Mouse (Mus musculus) 3T3-L1 (cell line): ENCODE data around the gene Gstm3.
A peak's percentile ranks its signal among the peaks of the same experiment; 100 is the strongest.

Experiments
- DNase-seq: peaks from one replicate; pipeline ENCODE4 v3.0.0-alpha.2; 2015; ENCODE audit warnings: low read depth, low spot score

The Gstm3 gene

DNA sequence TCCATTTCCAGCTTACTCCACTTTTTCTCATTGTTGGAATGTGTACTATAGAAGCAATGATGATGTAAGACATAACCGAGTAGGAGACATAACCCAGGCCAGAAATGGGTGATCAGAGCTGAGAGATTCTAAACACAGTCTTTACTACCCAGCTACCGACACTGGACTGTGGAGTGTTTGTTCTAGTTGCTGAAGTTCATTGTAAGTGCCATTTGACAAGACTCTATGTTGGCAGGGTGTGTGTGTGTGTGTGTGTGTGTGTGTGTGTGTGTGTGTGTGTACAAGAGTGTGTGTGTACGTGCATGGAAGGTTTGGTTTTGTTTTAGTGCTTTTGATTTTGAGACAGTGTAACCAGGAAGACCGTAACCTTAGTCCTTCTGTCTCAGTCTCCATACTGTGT lies 39.4 kb downstream of the Gstm3 start:
- no peak for DNase-seq

- DNase-seq, result peak; percentile 37
These were observed 39.8 kb downstream of the Gstm3 start for GRCm38 (mm10) chr3:107929243-107929642.

GRCm38 (mm10) chr3:107928691-107929090 lies 40.4 kb downstream of the Gstm3 start:
- no peak for DNase-seq

DNA sequence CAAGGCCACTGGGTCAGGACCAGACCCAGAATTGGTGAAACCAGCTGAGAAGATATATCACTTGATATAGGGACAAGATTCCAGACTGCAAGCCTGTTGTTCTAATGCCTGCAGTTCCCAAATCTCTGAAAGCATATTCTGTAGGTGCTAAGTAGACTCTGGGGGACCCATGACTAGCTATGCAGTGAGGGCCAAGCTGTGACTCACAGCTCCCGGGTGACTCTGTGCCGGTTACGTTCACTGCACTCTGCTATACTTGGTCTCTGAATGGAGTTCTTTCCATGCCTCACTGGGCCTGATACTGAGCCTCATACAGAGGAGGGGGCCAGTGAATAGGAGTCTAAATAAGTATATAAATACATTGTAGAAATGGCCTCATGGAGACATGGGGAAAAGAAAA lies 41.2 kb downstream of the Gstm3 start:
- DNase-seq, result peak; percentile 53

- no peak for DNase-seq
These were observed 43.7 kb downstream of the Gstm3 start for GRCm38 (mm10) chr3:107925335-107925734.

GRCm38 (mm10) chr3:107920348-107920747 lies 48.7 kb downstream of the Gstm3 start:
- no peak for DNase-seq

- DNase-seq, result peak; percentile 86
These were observed 51.2 kb downstream of the Gstm3 start for GRCm38 (mm10) chr3:107917783-107918408.

DNA sequence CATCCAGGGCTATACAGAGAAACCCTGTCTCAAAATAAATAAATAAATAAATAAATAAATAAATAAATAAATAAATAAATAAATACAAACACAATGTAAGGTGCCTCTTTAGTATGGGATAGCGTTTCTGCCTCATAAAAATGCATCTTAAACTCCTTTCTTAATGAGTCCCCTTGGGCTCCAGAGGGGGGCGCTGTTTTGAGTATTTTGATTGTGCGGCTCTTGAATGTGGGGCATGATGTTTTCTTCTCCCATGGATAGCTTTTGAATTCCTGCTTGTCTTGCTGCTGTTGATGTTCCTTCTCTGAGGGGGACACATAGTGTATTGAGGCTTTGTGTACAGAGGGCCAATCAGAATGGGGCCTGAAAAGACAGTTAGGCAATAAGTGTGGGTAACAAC lies 52.0 kb downstream of the Gstm3 start:
- no peak for DNase-seq

- no peak for DNase-seq
These were observed 52.4 kb downstream of the Gstm3 start for GRCm38 (mm10) chr3:107916674-107917073.
